Mouse (Mus musculus) lung, adult 2 months (tissue): ENCODE data around the gene Ift81.

Experiments
- CTCF ChIP-seq: fragments of 200-500 bp; IDR thresholded peaks from 2 replicates; pipeline ENCODE4 v1.5.1; 2011; ENCODE audit warnings: mild to moderate bottlenecking, low read length, control low read depth; ENCODE audit not compliant: insufficient read depth
- POLR2A ChIP-seq: fragments of 200-500 bp; IDR thresholded peaks from 2 replicates; pipeline ENCODE4 v1.6.1; 2011; ENCODE audit warnings: low read depth, mild to moderate bottlenecking, control low read depth, low read length, borderline replicate concordance; ENCODE audit errors: extremely low read depth

- TF ChIP-seq POLR2A (no peak), CTCF (no peak)
Measured at GRCm38 (mm10) chr5:122533884-122534283, 80.4 kb downstream of the Ift81 start.
